Mouse (Mus musculus) kidney, embryonic 15.5 days (tissue): Measurements from ENCODE around the gene Fig4. TPM values are rescaled to one million over a fixed set of nuclear protein-coding genes. Genes with fewer than 3 reads are reported as not detected.

Experiments used
- ATAC-seq: fragments of 200-750 bp; cut with Nextera tagmentation; replicated peaks from 2 replicates; pipeline ENCODE4 v1.8.0; 2017; ENCODE audit warnings: moderate TSS enrichment; ENCODE audit not compliant: low FRiP score
- H3K27ac ChIP-seq: fragments of 300-500 bp; sonication (generic); 2 replicates; pipeline ENCODE4 v1.5.1; 2015; ENCODE audit warnings: mild to moderate bottlenecking, inconsistent platforms
- H3K27me3 ChIP-seq: fragments of 300-500 bp; sonication (generic); 2 replicates; pipeline ENCODE4 v1.6.1; 2015; ENCODE audit warnings: inconsistent platforms
- H3K36me3 ChIP-seq: fragments of 300-500 bp; sonication (generic); 2 replicates; pipeline ENCODE4 v1.6.1; 2015; ENCODE audit warnings: inconsistent platforms
- H3K4me1 ChIP-seq: fragments of 300-500 bp; sonication (generic); 2 replicates; pipeline ENCODE4 v1.6.1; 2015; ENCODE audit warnings: inconsistent platforms
- H3K4me2 ChIP-seq: fragments of 300-500 bp; sonication (generic); 2 replicates; pipeline ENCODE4 v1.6.1; 2015; ENCODE audit warnings: moderate library complexity, mild to moderate bottlenecking, inconsistent platforms
- H3K4me3 ChIP-seq: fragments of 300-500 bp; sonication (generic); replicated peaks from 2 replicates; pipeline ENCODE4 v1.5.1; 2015; ENCODE audit warnings: mild to moderate bottlenecking, inconsistent platforms
- H3K9ac ChIP-seq: fragments of 300-500 bp; sonication (generic); 2 replicates; pipeline ENCODE4 v1.6.1; 2015; ENCODE audit warnings: mild to moderate bottlenecking, inconsistent platforms
- H3K9me3 ChIP-seq: fragments of 300-500 bp; sonication (generic); replicated peaks from 2 replicates; pipeline ENCODE4 v1.6.1; 2016; ENCODE audit warnings: inconsistent platforms
- WGBS: fragments of 180-500 bp; shearing (Covaris S2); methylation state at CpG from one replicate; pipeline ENCODE4 v1.1.7; 2015; ENCODE audit warnings: mixed read lengths; 5-methylcytosine and 5-hydroxymethylcytosine counted together
- polyA plus RNA-seq: library from polyadenylated mRNA; unstranded; fragments of >200 nt; fragmentation: Nextera tagmentation; extraction: Ambion mirVana; gene quantifications from 2 replicates; pipeline ENCODE4 v1.2.1, GENCODE M21; 2015

The Fig4 gene
- polyA plus RNA-seq = 15.7 and 17.5 TPM in 2 replicates

DNA sequence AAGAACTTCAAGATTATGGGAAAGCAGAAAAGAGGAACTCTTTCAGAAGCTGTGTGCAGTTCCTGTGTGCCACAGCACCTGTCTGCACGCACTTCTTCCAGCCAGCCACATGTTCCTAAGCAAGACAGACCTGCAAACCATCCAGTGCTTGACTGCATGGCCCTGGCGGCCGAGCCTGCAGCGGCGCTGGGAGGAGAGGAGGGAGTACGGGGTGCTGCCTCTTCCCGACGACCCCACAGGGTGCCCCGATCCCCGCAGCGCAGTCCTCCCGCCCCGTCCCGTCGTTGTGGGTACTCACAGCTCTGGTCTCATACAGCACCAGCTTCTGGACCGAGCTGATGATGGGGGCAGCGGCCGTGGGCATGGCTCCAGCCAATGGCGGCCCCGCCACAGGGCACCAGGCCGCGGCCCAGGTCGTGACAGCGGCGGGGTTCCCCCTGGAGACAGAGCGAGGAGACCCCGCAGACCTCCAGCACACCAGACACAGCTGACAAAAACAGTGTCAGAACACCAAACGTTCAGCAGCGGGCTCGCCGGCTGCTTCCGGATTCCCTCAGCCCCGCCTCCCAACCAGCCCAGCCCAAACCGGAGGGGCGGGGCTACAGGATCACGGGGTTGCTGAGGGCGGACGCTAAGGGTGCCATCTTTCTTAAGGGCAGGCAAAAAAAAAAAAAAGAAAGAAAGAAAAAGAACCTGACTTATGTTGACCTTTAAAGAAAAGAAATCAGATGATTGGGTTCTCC is at the start of gene Fig4:
Fig4 (minus strand) TSS at position 572 of the 743 bp plus-strand sequence.
- H3K27me3 ChIP-seq = no peaks in the 10 kb centered on the region
- H3K27ac ChIP-seq = peak within 1 kb of the TSS; percentile 75
- peak within 1 kb of the TSS; percentile 77 for H3K9ac ChIP-seq
- peak; percentile 93 for ATAC-seq
- H3K36me3 ChIP-seq = no peaks in the 10 kb centered on the region
- peak within 1 kb of the TSS; percentile 91 for H3K4me2 ChIP-seq
- WGBS = 0% methylated on average over 37 of the region's 38 CpGs
- peak within 1 kb of the TSS; percentile 93 for H3K4me3 ChIP-seq
- peaks cover 6% of the 10 kb centered on the region; the same call in 1 of the 2 replicates for H3K4me1 ChIP-seq
- no peaks in the 10 kb centered on the region for H3K9me3 ChIP-seq

DNA sequence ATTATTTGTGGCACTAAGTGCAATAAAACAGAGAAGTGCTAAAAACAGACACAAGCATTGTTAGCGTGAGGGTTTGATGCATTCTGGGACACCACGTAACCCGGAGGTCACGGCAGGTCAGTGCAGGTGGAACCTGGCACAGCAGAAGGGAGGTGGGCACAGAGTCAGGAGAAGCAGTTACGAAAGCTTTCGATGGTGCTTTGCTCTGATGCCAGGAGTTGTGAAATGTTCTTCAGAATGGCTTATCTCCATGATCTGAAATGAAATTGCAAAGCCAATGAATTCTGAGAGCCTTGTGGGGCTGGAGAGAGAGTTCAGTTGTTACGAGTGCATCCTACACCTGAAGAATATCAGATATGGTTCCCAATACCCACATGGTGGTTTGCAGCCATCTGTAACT is 38.3 kb upstream of the Fig4 start:
- H3K4me3 ChIP-seq = no peak overlapping the region
- no peaks in the 10 kb centered on the region for H3K4me1 ChIP-seq
- no peak overlapping the region for H3K9ac ChIP-seq
- WGBS = 81% methylated on average over 7 of the region's 7 CpGs
- H3K27me3 ChIP-seq = no peaks in the 10 kb centered on the region
- H3K4me2 ChIP-seq = no peak overlapping the region
- H3K27ac ChIP-seq = no peak overlapping the region
- ATAC-seq = no peak
- no peaks in the 10 kb centered on the region for H3K9me3 ChIP-seq
- no peaks in the 10 kb centered on the region for H3K36me3 ChIP-seq

DNA sequence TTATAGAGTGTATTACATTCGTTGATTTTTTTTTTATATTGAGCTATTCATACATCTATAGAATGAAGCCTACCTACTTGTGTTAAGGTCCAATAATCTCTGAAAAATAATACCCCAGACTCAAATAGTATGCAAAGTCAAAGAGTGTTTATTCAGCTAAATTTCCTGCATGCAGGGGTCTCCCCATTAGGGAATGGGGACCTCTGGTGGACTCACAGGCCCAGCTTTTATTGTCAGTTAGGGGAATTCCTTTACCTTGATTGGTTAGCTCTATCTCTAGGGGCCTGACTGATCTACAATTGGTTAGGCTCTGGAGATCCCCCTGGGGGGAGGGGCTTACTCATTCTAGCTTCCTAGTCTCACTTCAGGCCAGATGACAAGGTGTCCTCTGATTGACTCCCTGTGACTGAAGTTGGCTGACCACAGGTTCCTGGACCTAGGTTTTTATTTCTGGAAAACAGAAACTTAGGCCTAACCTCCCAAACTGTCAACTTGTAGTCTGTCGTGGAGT is 29.5 kb upstream of the Fig4 start:
- H3K27me3 ChIP-seq = no peaks in the 10 kb centered on the region
- no peak overlapping the region for H3K27ac ChIP-seq
- no peaks in the 10 kb centered on the region for H3K36me3 ChIP-seq
- no peak overlapping the region for H3K9ac ChIP-seq
- no peaks in the 10 kb centered on the region for H3K4me1 ChIP-seq
- ATAC-seq = no peak
- no peak overlapping the region for H3K4me3 ChIP-seq
- H3K9me3 ChIP-seq = no peaks in the 10 kb centered on the region
- H3K4me2 ChIP-seq = no peak overlapping the region
- whole genome bisulfite sequencing = 82% methylated on average over 2 of the region's 2 CpGs

DNA sequence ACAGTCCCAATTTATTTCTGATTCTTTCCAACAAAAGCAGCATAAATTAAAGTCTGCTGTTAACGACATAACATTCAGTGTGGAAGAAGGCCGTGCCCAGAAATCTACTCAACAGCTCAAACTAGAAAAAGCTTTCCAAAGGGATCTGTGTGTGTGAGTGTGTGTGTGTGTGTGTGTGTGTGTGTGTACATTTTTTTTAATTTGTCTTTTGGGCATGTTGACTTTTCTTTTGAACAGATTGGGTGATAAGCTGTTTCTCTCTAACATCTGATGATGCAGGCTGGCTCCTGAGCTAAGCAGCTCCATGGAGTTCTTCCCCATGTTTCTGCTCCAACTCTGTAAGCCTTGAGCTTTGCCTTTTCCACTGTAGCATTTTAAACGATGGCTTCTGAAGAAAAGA is 12.8 kb upstream of the Fig4 start:
- Histone ChIP-seq H3K36me3 (no peaks in the 10 kb centered on the region), H3K4me3 (no peak overlapping the region), H3K27ac (no peak overlapping the region), H3K27me3 (no peaks in the 10 kb centered on the region), H3K9ac (no peak overlapping the region), H3K9me3 (no peaks in the 10 kb centered on the region), H3K4me1 (no peaks in the 10 kb centered on the region), H3K4me2 (no peak overlapping the region)
- ATAC-seq = no peak
- WGBS = 75% methylated on average over 3 of the region's 3 CpGs

- Histone ChIP-seq H3K4me2 (no peak overlapping the region), H3K9me3 (no peaks in the 10 kb centered on the region), H3K36me3 (no peaks in the 10 kb centered on the region), H3K9ac (no peak overlapping the region), H3K27me3 (no peaks in the 10 kb centered on the region), H3K4me3 (no peak overlapping the region), H3K4me1 (no peaks in the 10 kb centered on the region), H3K27ac (no peak overlapping the region)
- WGBS = 91% methylated on average over 4 of the region's 4 CpGs
- no peak for ATAC-seq
These were observed 5.1 kb upstream of the Fig4 start for GRCm38 (mm10) chr10:41308205-41308604.

DNA sequence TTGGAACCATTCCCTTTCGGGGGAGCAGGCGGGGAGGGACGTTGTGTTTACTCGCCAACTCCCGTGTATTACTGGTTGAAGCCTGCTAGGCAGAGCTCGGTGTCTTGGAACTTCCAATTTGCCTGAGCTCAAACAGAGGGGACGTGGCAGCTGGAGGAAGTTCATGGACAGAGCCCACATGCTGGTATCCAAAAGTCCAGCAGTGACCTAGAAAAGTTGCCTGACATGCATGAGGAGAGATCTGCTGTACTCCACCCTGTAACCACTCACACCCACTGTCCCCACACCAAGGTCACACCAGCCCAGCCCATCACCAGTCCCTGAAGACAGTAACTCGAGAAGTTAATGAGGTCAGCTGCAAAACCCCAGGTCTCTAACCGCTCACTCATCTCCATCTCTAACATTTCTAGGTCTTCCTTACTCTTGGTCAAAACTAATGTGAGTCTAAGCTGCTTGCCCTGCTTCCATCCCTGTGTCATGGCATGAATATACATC is 1.9 kb upstream of the Fig4 start:
- WGBS = 67% methylated on average over 9 of the region's 9 CpGs
- Histone ChIP-seq H3K27me3 (no peaks in the 10 kb centered on the region), H3K36me3 (no peaks in the 10 kb centered on the region), H3K9ac (no peak overlapping the region), H3K4me2 (no peak overlapping the region), H3K27ac (no peak overlapping the region), H3K4me3 (no peak overlapping the region), H3K4me1 (peaks cover 6% of the 10 kb centered on the region; the same call in 1 of the 2 replicates), H3K9me3 (no peaks in the 10 kb centered on the region)
- no peak for ATAC-seq

DNA sequence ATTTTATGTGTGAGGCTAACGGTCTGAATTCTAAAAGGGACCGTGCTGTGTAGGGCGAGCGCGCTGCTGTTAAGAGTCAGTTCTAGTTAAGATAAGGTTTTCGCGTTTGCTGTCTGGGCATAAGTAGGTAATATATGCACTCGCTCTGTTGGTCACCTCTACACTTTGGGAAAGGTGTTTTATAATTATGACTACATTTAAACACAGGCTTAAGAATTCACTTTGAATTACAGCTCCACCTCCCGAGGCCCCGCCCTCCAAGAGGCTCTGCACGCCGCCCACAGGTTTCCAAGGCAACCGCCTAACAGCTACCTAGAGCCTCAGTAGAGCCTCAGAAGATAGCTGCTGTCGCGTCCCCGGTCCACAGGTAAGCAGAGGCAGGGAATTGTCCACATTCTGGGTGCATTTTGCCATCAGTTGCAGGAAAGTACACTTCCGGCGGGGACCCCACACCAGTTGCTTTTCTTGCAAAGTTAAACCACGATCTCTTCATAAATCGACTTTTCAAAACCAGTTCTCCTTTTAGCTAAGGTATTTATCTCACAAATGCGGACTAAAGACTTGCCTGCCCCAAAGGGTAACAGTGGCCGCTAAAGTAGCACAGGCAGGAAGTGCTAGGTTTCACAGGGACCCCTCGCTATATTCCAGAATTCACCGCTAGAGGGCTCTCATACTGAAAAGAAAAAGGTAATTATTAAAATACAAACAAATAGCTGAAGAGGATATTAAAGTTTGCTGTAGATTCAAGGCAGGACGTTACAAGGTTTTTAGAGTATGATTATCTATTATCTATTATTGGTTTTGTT is 782 bp upstream of the Fig4 start, which contains the start of gene Ak9:
Ak9 (plus strand) TSS at position 342 of the 806 bp plus-strand sequence.
- peaks cover 6% of the 10 kb centered on the region; the same call in 1 of the 2 replicates for H3K4me1 ChIP-seq
- H3K27me3 ChIP-seq = no peaks in the 10 kb centered on the region
- no peaks in the 10 kb centered on the region for H3K9me3 ChIP-seq
- H3K27ac ChIP-seq = peak within 1 kb of the TSS; percentile 75
- H3K4me2 ChIP-seq = peak within 1 kb of the TSS; percentile 91
- peak; percentile 84 for ATAC-seq
- under 1% methylated on average over 25 of the region's 25 CpGs for WGBS
- no peaks in the 10 kb centered on the region for H3K36me3 ChIP-seq
- H3K4me3 ChIP-seq = peak within 1 kb of the TSS; percentile 93
- peak within 1 kb of the TSS; percentile 77 for H3K9ac ChIP-seq

DNA sequence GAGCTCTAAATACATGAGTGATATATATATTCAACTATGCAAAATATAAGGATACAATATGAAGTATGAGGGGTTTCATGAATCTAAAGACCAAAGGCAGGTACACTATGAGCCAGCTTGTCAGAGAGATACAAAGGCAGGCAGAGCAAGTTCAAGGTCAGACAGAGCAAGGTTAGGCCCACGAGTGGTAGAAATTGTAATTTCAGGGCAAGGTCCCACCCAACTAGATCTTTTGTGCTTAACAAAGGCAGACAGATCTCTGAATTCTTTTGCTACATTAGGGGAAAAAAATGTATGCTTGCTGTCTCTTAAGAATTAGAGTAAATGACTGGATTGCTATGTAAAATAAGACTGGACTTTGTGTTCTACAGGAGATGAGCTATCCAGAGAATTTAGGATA is 2.9 kb downstream of the Fig4 start:
- H3K4me2 ChIP-seq = no peak overlapping the region
- H3K9ac ChIP-seq = no peak overlapping the region
- H3K4me1 ChIP-seq = peaks cover 7% of the 10 kb centered on the region
- H3K9me3 ChIP-seq = no peaks in the 10 kb centered on the region
- ATAC-seq = no peak
- H3K4me3 ChIP-seq = no peak overlapping the region
- WGBS = 50% methylated on average over 1 of the region's 1 CpGs
- H3K27ac ChIP-seq = no peak overlapping the region
- no peaks in the 10 kb centered on the region for H3K36me3 ChIP-seq
- no peaks in the 10 kb centered on the region for H3K27me3 ChIP-seq

GRCm38 (mm10) chr10:41295145-41295544 is 7.9 kb downstream of the Fig4 start:
- WGBS = 58% methylated on average over 7 of the region's 7 CpGs
- H3K4me2 ChIP-seq = no peak overlapping the region
- no peaks in the 10 kb centered on the region for H3K9me3 ChIP-seq
- H3K36me3 ChIP-seq = no peaks in the 10 kb centered on the region
- H3K27ac ChIP-seq = no peak overlapping the region
- H3K9ac ChIP-seq = no peak overlapping the region
- ATAC-seq = no peak
- no peaks in the 10 kb centered on the region for H3K27me3 ChIP-seq
- H3K4me1 ChIP-seq = peaks cover 22% of the 10 kb centered on the region
- H3K4me3 ChIP-seq = no peak overlapping the region

- no peak overlapping the region for H3K4me3 ChIP-seq
- H3K9me3 ChIP-seq = no peaks in the 10 kb centered on the region
- no peak overlapping the region for H3K27ac ChIP-seq
- H3K9ac ChIP-seq = no peak overlapping the region
- no peaks in the 10 kb centered on the region for H3K36me3 ChIP-seq
- 81% methylated on average over 11 of the region's 11 CpGs for WGBS
- H3K4me2 ChIP-seq = no peak overlapping the region
- ATAC-seq = no peak
- H3K4me1 ChIP-seq = peaks cover 22% of the 10 kb centered on the region
- no peaks in the 10 kb centered on the region for H3K27me3 ChIP-seq
These were observed 8.3 kb downstream of the Fig4 start for GRCm38 (mm10) chr10:41294734-41295133.

DNA sequence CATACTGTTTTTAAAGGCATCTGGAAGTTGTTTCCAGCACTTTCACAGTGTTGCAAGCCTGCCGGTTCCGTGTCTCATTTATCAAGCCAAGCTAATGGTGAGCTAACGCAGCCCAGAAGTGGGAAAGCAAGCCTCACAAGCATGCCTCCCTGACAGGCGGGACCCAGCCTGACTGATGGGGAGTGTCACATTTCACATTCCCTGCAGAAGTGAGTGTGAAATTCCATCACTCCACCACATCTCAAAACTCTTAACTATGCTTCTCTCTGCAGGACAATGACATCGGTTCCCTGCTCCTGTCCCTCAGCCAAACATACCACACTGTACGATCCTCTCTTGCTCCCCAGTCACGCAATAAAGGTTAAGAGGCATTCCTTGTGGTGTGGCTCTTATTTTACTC is 10.0 kb downstream of the Fig4 start:
- Histone ChIP-seq H3K36me3 (no peaks in the 10 kb centered on the region), H3K4me2 (peak overlapping the region; percentile 38), H3K9me3 (no peaks in the 10 kb centered on the region), H3K4me1 (peaks cover 25% of the 10 kb centered on the region), H3K27me3 (no peaks in the 10 kb centered on the region), H3K4me3 (0 out of 2 replicates have a peak overlapping the region, but pooled peaks have one; percentile 15), H3K27ac (peak overlapping the region; percentile 64), H3K9ac (no peak overlapping the region)
- WGBS = 2% methylated on average over 7 of the region's 7 CpGs
- ATAC-seq = peak; percentile 34; the same call in 1 of the 2 replicates

GRCm38 (mm10) chr10:41291021-41291420 is 12.0 kb downstream of the Fig4 start:
- WGBS = 74% methylated on average over 2 of the region's 2 CpGs
- no peaks in the 10 kb centered on the region for H3K27me3 ChIP-seq
- no peak for ATAC-seq
- H3K4me2 ChIP-seq = no peak overlapping the region
- H3K4me1 ChIP-seq = peaks cover 25% of the 10 kb centered on the region
- H3K27ac ChIP-seq = no peak overlapping the region
- H3K4me3 ChIP-seq = no peak overlapping the region
- H3K9ac ChIP-seq = no peak overlapping the region
- no peaks in the 10 kb centered on the region for H3K9me3 ChIP-seq
- no peaks in the 10 kb centered on the region for H3K36me3 ChIP-seq
